Comparison of ENCODE assay signal across 29 mouse cellular contexts in genomic region chr7:132477753-132478152, GRCm38 (mm10).
DNase-seq lines count a peak whose midpoint lies in the region; ATAC-seq and TF ChIP-seq lines count a peak whose summit lies in the region.
"Had no signal": no experiment of that assay in that cellular context is flagged by ENCODE, and none has a peak within 500 bp of the region (broad histone marks: within the 10 kb centered on the region; RNA-seq: fewer than 3 reads in every experiment).

No protein-coding gene starts in this region.

- WGBS in midbrain, embryonic 10.5 days: 75% methylated on average over 3 of the region's 3 CpGs
- 49% methylated on average over 3 of the region's 3 CpGs for WGBS in midbrain, postnatal 0 days
- 61% methylated on average over 3 of the region's 3 CpGs for WGBS in forebrain, embryonic 14.5 days
- 56% methylated on average over 3 of the region's 3 CpGs for WGBS in hindbrain, embryonic 14.5 days
- 53% methylated on average over 3 of the region's 3 CpGs for WGBS in midbrain, embryonic 16.5 days

- H3K4me3 ChIP-seq in midbrain, embryonic 10.5 days: no peak overlapping the region
- H3K4me3 ChIP-seq in midbrain, postnatal 0 days (ENCODE audit: low read depth, low read length): no peak overlapping the region
- no peak overlapping the region for H3K4me3 ChIP-seq in forebrain, embryonic 14.5 days (ENCODE audit: low read depth, low read length)
- H3K4me3 ChIP-seq in hindbrain, embryonic 14.5 days (replicated peaks; ENCODE audit: low read length): no peak overlapping the region
- no peak overlapping the region for H3K4me3 ChIP-seq in midbrain, embryonic 16.5 days (ENCODE audit: low read depth, low read length)
- H3K4me3 ChIP-seq: embryonic facial prominence, embryonic 12.5 days; erythroblast, embryonic 14.5 days; heart, embryonic 12.5 days; kidney, embryonic 15.5 days; left cerebral cortex, adult 2 months; limb, embryonic 15.5 days; megakaryocyte, embryonic 14.5 days had no signal

- peaks cover 20% of the 10 kb centered on the region for H3K4me1 ChIP-seq in midbrain, embryonic 10.5 days
- 0 out of 2 replicates have a peak, but pooled peaks cover 4% of the 10 kb centered on the region for H3K4me1 ChIP-seq in midbrain, postnatal 0 days (ENCODE audit: insufficient read depth, low read length)
- H3K4me1 ChIP-seq in forebrain, embryonic 14.5 days (ENCODE audit: control insufficient read depth, insufficient read depth, low read length): peaks cover 12% of the 10 kb centered on the region; the same call in 1 of the 2 replicates
- H3K4me1 ChIP-seq in hindbrain, embryonic 14.5 days (replicated peaks; ENCODE audit: control insufficient read depth, insufficient read depth, low read length): peaks cover 11% of the 10 kb centered on the region
- H3K4me1 ChIP-seq in midbrain, embryonic 16.5 days (ENCODE audit: control insufficient read depth, insufficient read depth, low read length): peaks cover 3% of the 10 kb centered on the region; the same call in 1 of the 2 replicates
- H3K4me1 ChIP-seq: heart, embryonic 12.5 days had no signal

- no peak overlapping the region for H3K4me2 ChIP-seq in midbrain, postnatal 0 days (ENCODE audit: low read depth, low read length, poor library complexity, severe bottlenecking)
- no peak overlapping the region for H3K4me2 ChIP-seq in forebrain, embryonic 14.5 days (ENCODE audit: low read length)
- no peak overlapping the region for H3K4me2 ChIP-seq in hindbrain, embryonic 14.5 days (replicated peaks)
- H3K4me2 ChIP-seq in midbrain, embryonic 16.5 days (ENCODE audit: low read length): no peak overlapping the region
- H3K4me2 ChIP-seq: embryonic facial prominence, embryonic 12.5 days; heart, embryonic 12.5 days; kidney, embryonic 15.5 days; limb, embryonic 15.5 days; lung, embryonic 14.5 days had no signal

- H3K9me3 ChIP-seq in midbrain, embryonic 10.5 days (replicated peaks): no peaks in the 10 kb centered on the region
- no peaks in the 10 kb centered on the region for H3K9me3 ChIP-seq in midbrain, postnatal 0 days (ENCODE audit: low read length)
- H3K9me3 ChIP-seq in forebrain, embryonic 14.5 days (replicated peaks; ENCODE audit: control insufficient read depth, low read length): no peaks in the 10 kb centered on the region
- no peaks in the 10 kb centered on the region for H3K9me3 ChIP-seq in hindbrain, embryonic 14.5 days (ENCODE audit: control insufficient read depth, low read length)
- no peaks in the 10 kb centered on the region for H3K9me3 ChIP-seq in midbrain, embryonic 16.5 days (replicated peaks; ENCODE audit: control insufficient read depth, low read length, poor library complexity, severe bottlenecking)
- H3K9me3 ChIP-seq: embryonic facial prominence, embryonic 12.5 days; heart, embryonic 12.5 days; kidney, embryonic 15.5 days; limb, embryonic 15.5 days had no signal

- H3K27ac ChIP-seq in midbrain, embryonic 10.5 days (replicated peaks): peak overlapping the region; percentile 33; the same call in 1 of the 2 replicates
- no peak overlapping the region for H3K27ac ChIP-seq in midbrain, postnatal 0 days (ENCODE audit: low read depth, low read length)
- H3K27ac ChIP-seq in forebrain, embryonic 14.5 days (ENCODE audit: low read depth, low read length): 0 out of 2 replicates have a peak overlapping the region, but pooled peaks have one; percentile 14
- H3K27ac ChIP-seq in hindbrain, embryonic 14.5 days: peak overlapping the region; percentile 71
- H3K27ac ChIP-seq in midbrain, embryonic 16.5 days (ENCODE audit: low read length): peak overlapping the region; percentile 38
- H3K27ac ChIP-seq: embryonic facial prominence, embryonic 12.5 days; kidney, embryonic 15.5 days; left cerebral cortex, adult 2 months; limb, embryonic 15.5 days; liver, embryonic 14.5 days; stomach, postnatal 0 days had no signal

- no peak overlapping the region for H3K9ac ChIP-seq in midbrain, postnatal 0 days (replicated peaks; ENCODE audit: low read length, poor library complexity, severe bottlenecking)
- no peak overlapping the region for H3K9ac ChIP-seq in forebrain, embryonic 14.5 days (ENCODE audit: low read length)
- H3K9ac ChIP-seq in hindbrain, embryonic 14.5 days: no peak overlapping the region
- H3K9ac ChIP-seq in midbrain, embryonic 16.5 days (ENCODE audit: low read depth, low read length): no peak overlapping the region
- H3K9ac ChIP-seq: embryonic facial prominence, embryonic 12.5 days; heart, embryonic 12.5 days; kidney, embryonic 15.5 days; limb, embryonic 15.5 days; liver, embryonic 14.5 days; lung, embryonic 14.5 days had no signal

- H3K36me3 ChIP-seq in midbrain, embryonic 10.5 days: no peaks in the 10 kb centered on the region
- no peaks in the 10 kb centered on the region for H3K36me3 ChIP-seq in midbrain, postnatal 0 days (ENCODE audit: insufficient read depth, low read length)
- H3K36me3 ChIP-seq in forebrain, embryonic 14.5 days (ENCODE audit: control insufficient read depth, insufficient read depth, low read length): no peaks in the 10 kb centered on the region
- H3K36me3 ChIP-seq in hindbrain, embryonic 14.5 days (replicated peaks; ENCODE audit: control insufficient read depth, insufficient read depth): no peaks in the 10 kb centered on the region
- no peaks in the 10 kb centered on the region for H3K36me3 ChIP-seq in midbrain, embryonic 16.5 days (ENCODE audit: control insufficient read depth, insufficient read depth, low read length)
- H3K36me3 ChIP-seq: embryonic facial prominence, embryonic 12.5 days; heart, embryonic 12.5 days; kidney, embryonic 15.5 days; limb, embryonic 15.5 days had no signal

- no peak for TF ChIP-seq CTCF in midbrain, postnatal 0 days (IDR thresholded peaks at IDR 0.05)

- no peaks in the 10 kb centered on the region; the same call in 1 of the 2 replicates for H3K27me3 ChIP-seq in midbrain, embryonic 10.5 days (ENCODE audit: low read depth, poor library complexity, severe bottlenecking)
- no peaks in the 10 kb centered on the region; the same call in 1 of the 2 replicates for H3K27me3 ChIP-seq in midbrain, postnatal 0 days (ENCODE audit: insufficient read depth, low read length)
- H3K27me3 ChIP-seq in forebrain, embryonic 14.5 days (replicated peaks; ENCODE audit: control insufficient read depth, insufficient read depth, low read length): no peaks in the 10 kb centered on the region
- H3K27me3 ChIP-seq in hindbrain, embryonic 14.5 days (ENCODE audit: control insufficient read depth, insufficient read depth, low read length): no peaks in the 10 kb centered on the region
- H3K27me3 ChIP-seq in midbrain, embryonic 16.5 days (ENCODE audit: control insufficient read depth, insufficient read depth, low read depth, low read length): no peaks in the 10 kb centered on the region
- H3K27me3 ChIP-seq: embryonic facial prominence, embryonic 12.5 days; kidney, embryonic 15.5 days; limb, embryonic 15.5 days; Patski had no signal

- DNase-seq in midbrain, embryonic 10.5 days (ENCODE audit: low spot score): no peak
- DNase-seq in midbrain, postnatal 0 days (ENCODE audit: low spot score): no peak
- peak; percentile 4 for DNase-seq in forebrain, embryonic 14.5 days (ENCODE audit: low spot score)
- DNase-seq in hindbrain, embryonic 14.5 days (ENCODE audit: low spot score): no peak
- DNase-seq in natural killer cell, adult 2 months (ENCODE audit: low spot score in 2 of 2): no peak
- no peak for DNase-seq in heart, adult 11 months
- no peak for DNase-seq in ovary, postnatal 14 days (ENCODE audit: low spot score)
- DNase-seq: adrenal gland, postnatal 10 days; cerebellum, adult 2 months; cerebellum, postnatal 25 days; gastrocnemius, postnatal 10 days; heart, postnatal 10 days; kidney, postnatal 4 days; lung, embryonic 14.5 days; lung, postnatal 36 days; right cerebral cortex, postnatal 14 days; thymus, adult 2 months had no signal

- no peak for ATAC-seq in midbrain, postnatal 0 days (ENCODE audit: low FRiP score)
- ATAC-seq in forebrain, embryonic 14.5 days: 0 out of 2 replicates have a peak, but pooled peaks have one; percentile 26
- ATAC-seq in hindbrain, embryonic 14.5 days (ENCODE audit: low FRiP score): no peak
- no peak for ATAC-seq in midbrain, embryonic 16.5 days
- ATAC-seq: intestine, postnatal 0 days; Patski had no signal
